Mouse (Mus musculus) kidney, embryonic 14.5 days (tissue): ENCODE measurements at regions not wholly inside any gene's neighbourhood (a gene's known extent, or its start where the extent isn't known, plus 50 kb on each side); places are given as distances from the start of the nearest gene placed in this dataset.

Source experiments
- ATAC-seq: fragments of 200-750 bp; cut with Nextera tagmentation; 2 replicates; pipeline ENCODE4 v1.8.0; 2017; ENCODE audit warnings: moderate number of reproducible peaks, mild to moderate bottlenecking, moderate TSS enrichment, moderate library complexity; ENCODE audit not compliant: low FRiP score, low TSS enrichment
- H3K27ac ChIP-seq: fragments of 300-500 bp; sonication (generic); 2 replicates; pipeline ENCODE4 v1.5.1; 2014; ENCODE audit warnings: low read depth, mild to moderate bottlenecking, low read length, moderate library complexity, mixed read lengths
- H3K27me3 ChIP-seq: fragments of 300-500 bp; sonication (generic); 2 replicates; pipeline ENCODE4 v1.6.1; 2014; ENCODE audit warnings: mild to moderate bottlenecking, low read length; ENCODE audit not compliant: control insufficient read depth, insufficient read depth
- H3K36me3 ChIP-seq: fragments of 300-500 bp; sonication (generic); 2 replicates; pipeline ENCODE4 v1.6.1; 2014; ENCODE audit warnings: low read length, mixed read lengths; ENCODE audit not compliant: control insufficient read depth, insufficient read depth
- H3K4me1 ChIP-seq: fragments of 300-500 bp; sonication (generic); 2 replicates; pipeline ENCODE4 v1.6.1; 2014; ENCODE audit warnings: low read length, mixed read lengths; ENCODE audit not compliant: control insufficient read depth, insufficient read depth
- H3K4me2 ChIP-seq: fragments of 300-500 bp; sonication (generic); replicated peaks from 2 replicates; pipeline ENCODE4 v1.6.1; 2014; ENCODE audit warnings: low read depth, mild to moderate bottlenecking, low read length
- H3K4me3 ChIP-seq: fragments of 300-500 bp; sonication (generic); 2 replicates; pipeline ENCODE4 v1.5.1; 2014; ENCODE audit warnings: mild to moderate bottlenecking, low read length
- H3K9ac ChIP-seq: fragments of 300-500 bp; sonication (generic); 2 replicates; pipeline ENCODE4 v1.6.1; 2014; ENCODE audit warnings: low read depth, mild to moderate bottlenecking, low read length, moderate library complexity
- H3K9me3 ChIP-seq: fragments of 300-500 bp; sonication (generic); 2 replicates; pipeline ENCODE4 v1.6.1; 2016; ENCODE audit warnings: low read length; ENCODE audit not compliant: control insufficient read depth
- WGBS: fragments of 180-500 bp; shearing (Covaris S2); extraction: QIAGEN DNeasy Blood & Tissue Kit; methylation state at CpG from one replicate; pipeline ENCODE4 v1.1.7; 2014; 5-methylcytosine and 5-hydroxymethylcytosine counted together

DNA sequence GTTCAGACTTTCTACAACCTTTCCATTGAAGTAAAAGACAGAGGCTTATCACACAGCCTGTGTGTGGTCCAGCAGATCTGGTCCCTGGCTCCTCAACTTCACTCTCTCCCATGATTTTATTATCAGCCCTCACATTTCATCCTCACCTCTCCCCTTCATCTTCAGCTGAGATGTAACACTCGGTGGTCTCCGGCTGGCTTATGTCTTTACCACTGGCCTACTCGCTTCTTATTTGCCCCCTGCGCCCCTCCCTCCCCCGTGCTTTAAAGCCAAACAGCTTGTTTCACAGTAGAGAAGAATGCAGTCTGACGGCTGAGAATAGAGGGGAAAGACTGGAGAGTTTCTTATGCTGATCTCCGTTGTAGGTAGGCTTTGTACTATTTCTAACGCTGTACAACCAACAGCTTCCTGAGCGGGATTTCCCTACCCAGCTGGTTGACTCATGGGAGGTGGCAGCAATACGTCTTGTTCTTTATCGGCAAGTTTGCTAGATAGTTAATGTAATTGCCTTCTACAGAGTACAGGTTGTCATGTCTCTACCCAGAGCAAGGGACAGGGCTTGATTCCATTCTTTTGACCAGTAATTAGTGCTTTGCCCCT, 152.9 kb upstream of the Cmc1 start:
- Histone ChIP-seq H3K9me3 (no peaks in the 10 kb centered on the region), H3K27ac (no peak overlapping the region), H3K9ac (no peak overlapping the region), H3K4me3 (no peak overlapping the region), H3K4me1 (no peaks in the 10 kb centered on the region), H3K36me3 (no peaks in the 10 kb centered on the region), H3K27me3 (no peaks in the 10 kb centered on the region), H3K4me2 (no peak overlapping the region)
- 77% methylated on average over 11 of the region's 11 CpGs for WGBS
- no peak for ATAC-seq

DNA sequence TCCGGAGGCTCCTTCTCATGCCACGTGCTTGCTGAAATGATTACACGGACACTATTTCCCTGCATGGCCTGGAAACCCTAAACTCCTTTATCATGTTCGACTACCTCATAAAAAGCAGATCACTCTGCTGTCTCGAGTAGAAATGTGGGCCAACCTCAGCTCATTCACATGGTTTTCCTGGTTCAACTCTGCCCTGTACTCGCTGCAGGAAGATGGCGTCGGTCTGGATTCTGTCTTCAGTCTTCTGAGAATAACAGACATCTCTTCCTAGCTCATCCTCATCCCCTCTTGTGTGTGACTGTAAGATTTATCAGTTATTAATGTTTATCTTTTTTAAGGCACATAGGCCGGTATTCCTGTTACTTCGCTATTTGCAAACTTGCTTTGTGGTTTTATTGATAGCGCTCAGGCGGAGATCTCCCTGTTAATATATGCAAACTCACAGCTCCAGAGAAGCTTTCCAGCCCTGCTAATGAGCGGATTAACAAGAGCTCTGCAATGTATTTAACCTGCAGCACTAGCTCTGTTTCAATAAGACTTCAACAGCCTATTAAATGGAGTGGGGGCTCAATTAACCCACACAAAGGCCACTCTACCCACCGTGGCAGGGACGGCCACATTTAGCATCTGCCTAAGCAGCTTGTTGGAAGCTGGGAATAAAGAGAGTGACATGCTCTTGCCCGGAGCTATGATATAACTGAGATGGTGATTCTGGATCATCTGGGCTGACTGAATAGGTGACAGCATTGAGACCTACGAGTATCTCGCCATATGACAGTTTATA, 159.5 kb upstream of the Eomes start:
- Histone ChIP-seq H3K27ac (no peak overlapping the region), H3K4me2 (no peak overlapping the region), H3K27me3 (no peaks in the 10 kb centered on the region), H3K9ac (no peak overlapping the region), H3K9me3 (no peaks in the 10 kb centered on the region), H3K4me1 (no peaks in the 10 kb centered on the region), H3K4me3 (no peak overlapping the region), H3K36me3 (no peaks in the 10 kb centered on the region)
- no peak for ATAC-seq
- WGBS, result 78% methylated on average over 18 of the region's 18 CpGs

DNA sequence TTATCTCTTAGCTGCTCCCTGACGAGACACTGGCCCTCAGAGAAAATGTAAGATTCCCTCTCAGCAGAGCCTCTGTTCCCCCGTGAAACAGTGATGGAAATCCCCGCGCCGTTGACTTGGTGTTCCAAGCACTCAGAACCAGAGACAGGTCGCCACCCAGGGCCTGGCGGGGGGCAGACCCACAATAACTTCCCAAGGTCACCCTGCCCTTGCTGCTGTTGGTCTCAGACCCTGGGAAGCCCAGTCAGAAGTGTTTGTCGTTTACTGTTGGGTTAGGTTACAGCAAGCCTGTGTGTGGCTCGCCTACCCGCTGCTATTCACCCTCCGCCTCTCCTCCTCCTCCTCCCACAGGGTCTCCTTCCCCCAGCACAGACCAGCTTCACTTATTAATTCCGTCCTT, 154.2 kb upstream of the Eomes start:
- no peak overlapping the region for H3K27ac ChIP-seq
- no peak overlapping the region for H3K4me2 ChIP-seq
- H3K27me3 ChIP-seq, result no peaks in the 10 kb centered on the region
- no peak; the same call in 1 of the 2 replicates for ATAC-seq
- no peaks in the 10 kb centered on the region for H3K4me1 ChIP-seq
- no peak overlapping the region for H3K4me3 ChIP-seq
- no peak overlapping the region for H3K9ac ChIP-seq
- no peaks in the 10 kb centered on the region for H3K9me3 ChIP-seq
- WGBS, result 25% methylated on average over 12 of the region's 12 CpGs
- H3K36me3 ChIP-seq, result no peaks in the 10 kb centered on the region

DNA sequence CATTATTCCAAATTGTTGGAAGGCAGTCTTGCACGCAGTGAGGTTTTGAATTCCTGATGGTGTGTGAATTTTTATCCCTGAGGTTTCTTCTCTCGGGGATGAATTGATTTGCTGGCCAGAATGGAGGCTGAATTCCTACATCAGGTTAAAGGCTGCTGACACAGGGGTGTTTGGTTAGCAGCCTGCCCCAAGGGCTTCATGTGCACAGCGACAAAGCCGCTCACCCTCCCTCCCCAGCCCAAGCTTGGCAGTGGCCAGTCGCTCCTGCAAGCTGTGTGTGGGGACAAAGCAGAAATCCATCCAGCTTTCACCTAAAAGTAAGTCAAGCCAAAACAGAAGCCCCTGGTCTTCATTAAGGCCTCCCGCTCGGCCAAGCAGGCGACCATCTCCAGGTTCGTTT, 151.4 kb upstream of the Eomes start:
- no peak overlapping the region for H3K9ac ChIP-seq
- ATAC-seq, result no peak
- no peak overlapping the region for H3K4me2 ChIP-seq
- no peaks in the 10 kb centered on the region for H3K4me1 ChIP-seq
- no peaks in the 10 kb centered on the region for H3K27me3 ChIP-seq
- no peaks in the 10 kb centered on the region for H3K9me3 ChIP-seq
- H3K27ac ChIP-seq, result no peak overlapping the region
- WGBS, result 67% methylated on average over 9 of the region's 9 CpGs
- no peak overlapping the region for H3K4me3 ChIP-seq
- H3K36me3 ChIP-seq, result no peaks in the 10 kb centered on the region

DNA sequence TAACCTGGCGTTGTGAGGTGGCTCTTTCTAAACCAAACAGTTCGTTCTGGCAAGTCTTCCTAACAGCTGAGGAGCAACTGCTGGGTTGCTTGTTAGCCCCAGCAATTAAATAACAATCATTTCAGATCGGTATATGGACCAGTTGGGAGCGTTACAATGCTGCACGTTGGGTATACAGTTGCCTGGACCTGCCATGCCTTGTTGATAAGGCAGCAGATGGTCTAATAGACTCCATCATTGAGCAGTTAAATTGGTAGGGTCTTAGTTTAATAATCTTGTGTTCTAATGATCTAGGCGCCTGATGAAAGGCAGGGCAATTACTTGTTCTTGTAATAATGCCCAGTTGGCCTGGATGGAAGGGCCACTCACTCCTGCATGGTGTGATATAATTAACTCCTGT, 150.1 kb upstream of the Eomes start:
- no peak overlapping the region for H3K4me3 ChIP-seq
- ATAC-seq, result no peak
- no peaks in the 10 kb centered on the region for H3K27me3 ChIP-seq
- 79% methylated on average over 6 of the region's 6 CpGs for WGBS
- H3K27ac ChIP-seq, result no peak overlapping the region
- H3K4me2 ChIP-seq, result no peak overlapping the region
- no peaks in the 10 kb centered on the region for H3K36me3 ChIP-seq
- no peak overlapping the region for H3K9ac ChIP-seq
- no peaks in the 10 kb centered on the region for H3K4me1 ChIP-seq
- H3K9me3 ChIP-seq, result no peaks in the 10 kb centered on the region

DNA sequence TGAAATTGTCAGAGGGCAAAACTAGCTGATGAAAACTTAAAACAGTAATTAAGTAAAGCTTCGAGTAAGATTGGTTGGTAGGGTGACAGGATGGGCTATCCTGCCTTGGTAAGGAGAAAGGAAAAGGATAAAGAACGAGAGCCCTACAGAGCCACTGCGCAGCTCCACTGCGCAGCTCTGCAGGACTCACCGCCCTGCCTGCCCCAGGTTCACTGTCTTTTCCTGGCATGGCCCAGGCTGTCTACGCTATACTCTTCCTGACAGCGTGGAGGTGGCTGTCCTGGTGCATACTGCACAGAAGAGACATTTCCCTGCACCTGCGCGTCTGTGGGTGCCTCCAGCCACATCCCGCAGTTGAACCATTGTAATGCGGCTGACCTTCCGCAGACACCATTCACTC, 136.6 kb upstream of the Eomes start:
- Histone ChIP-seq H3K9me3 (no peaks in the 10 kb centered on the region), H3K36me3 (no peaks in the 10 kb centered on the region), H3K4me3 (peak overlapping the region; percentile 20; the same call in 1 of the 2 replicates), H3K9ac (no peak overlapping the region), H3K4me2 (peak overlapping the region; percentile 34), H3K27ac (no peak overlapping the region), H3K4me1 (no peaks in the 10 kb centered on the region), H3K27me3 (no peaks in the 10 kb centered on the region)
- ATAC-seq, result no peak
- 61% methylated on average over 12 of the region's 12 CpGs for WGBS

DNA sequence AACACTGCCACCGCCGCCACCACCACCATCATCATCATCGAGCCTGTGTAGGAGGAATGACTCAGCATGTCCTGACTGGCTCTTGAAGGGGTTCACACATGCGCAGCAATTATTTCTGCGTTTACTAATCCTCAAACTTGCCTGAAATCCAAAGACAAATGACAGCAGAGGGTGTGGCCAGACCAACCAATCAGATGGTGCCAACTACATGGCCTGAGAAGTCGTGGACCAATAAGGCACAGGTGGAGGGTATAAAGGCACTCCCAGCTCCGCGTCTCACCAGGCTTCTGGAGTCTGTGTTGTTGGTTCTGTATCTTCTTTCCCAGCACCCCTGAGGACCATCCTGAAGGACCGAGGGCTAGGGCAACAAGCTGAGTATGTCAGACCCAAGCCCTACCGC, 123.1 kb upstream of the Eomes start:
- Histone ChIP-seq H3K27me3 (no peaks in the 10 kb centered on the region), H3K4me2 (no peak overlapping the region), H3K27ac (no peak overlapping the region), H3K4me3 (no peak overlapping the region), H3K4me1 (no peaks in the 10 kb centered on the region), H3K9me3 (no peaks in the 10 kb centered on the region), H3K9ac (no peak overlapping the region), H3K36me3 (no peaks in the 10 kb centered on the region)
- 93% methylated on average over 10 of the region's 10 CpGs for WGBS
- ATAC-seq, result no peak

DNA sequence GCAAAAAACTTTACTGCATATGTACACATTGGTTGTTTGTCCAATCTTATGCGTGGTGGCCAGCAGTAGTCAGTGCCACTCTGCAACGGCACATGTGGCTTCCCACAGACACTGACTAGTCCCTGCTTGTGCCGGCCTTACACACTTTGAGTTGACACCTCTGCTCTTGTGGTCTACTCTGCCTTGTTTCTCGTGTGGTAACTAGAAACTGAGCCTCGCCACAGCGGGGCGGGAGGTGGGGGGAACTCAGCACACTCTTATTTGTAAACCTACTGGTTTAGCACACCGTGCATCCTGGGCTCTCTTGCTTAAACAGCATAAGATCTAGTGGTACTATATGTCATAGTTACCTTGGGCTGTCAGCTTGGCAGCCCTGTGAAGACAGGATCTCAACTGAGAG, 120.6 kb upstream of the Eomes start:
- 95% methylated on average over 8 of the region's 8 CpGs for WGBS
- H3K9me3 ChIP-seq, result no peaks in the 10 kb centered on the region
- no peaks in the 10 kb centered on the region for H3K36me3 ChIP-seq
- H3K27me3 ChIP-seq, result no peaks in the 10 kb centered on the region
- no peaks in the 10 kb centered on the region for H3K4me1 ChIP-seq
- no peak overlapping the region for H3K4me3 ChIP-seq
- no peak for ATAC-seq
- no peak overlapping the region for H3K27ac ChIP-seq
- H3K9ac ChIP-seq, result no peak overlapping the region
- no peak overlapping the region for H3K4me2 ChIP-seq

DNA sequence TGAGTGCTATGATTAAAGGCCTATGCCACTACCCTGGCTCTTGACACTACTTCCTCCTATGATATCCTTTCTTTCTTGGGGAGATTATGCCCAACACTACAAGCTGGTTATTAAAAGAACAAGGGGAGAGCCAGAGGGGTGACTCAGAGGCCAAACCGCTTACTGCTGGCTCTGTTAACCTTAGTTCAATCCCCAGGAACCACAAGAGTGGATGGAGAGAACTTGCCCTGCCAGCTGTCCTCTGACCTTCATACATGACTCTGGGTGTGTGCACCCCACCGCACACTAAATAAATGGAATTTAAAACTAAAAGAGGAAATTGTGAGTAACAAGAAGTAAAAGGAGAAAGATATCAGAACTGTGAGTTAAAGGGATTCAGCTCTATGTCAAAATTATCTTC, 114.1 kb upstream of the Eomes start:
- no peaks in the 10 kb centered on the region for H3K36me3 ChIP-seq
- no peak overlapping the region for H3K4me3 ChIP-seq
- no peaks in the 10 kb centered on the region for H3K9me3 ChIP-seq
- no peaks in the 10 kb centered on the region for H3K27me3 ChIP-seq
- WGBS, result 95% methylated on average over 2 of the region's 2 CpGs
- no peaks in the 10 kb centered on the region for H3K4me1 ChIP-seq
- H3K27ac ChIP-seq, result no peak overlapping the region
- no peak overlapping the region for H3K4me2 ChIP-seq
- ATAC-seq, result no peak
- no peak overlapping the region for H3K9ac ChIP-seq
